Mouse (Mus musculus): ENCODE data around the gene Jade1.
A peak's percentile ranks its signal among the peaks of the same experiment; 100 is the strongest.

The Jade1 gene

DNA sequence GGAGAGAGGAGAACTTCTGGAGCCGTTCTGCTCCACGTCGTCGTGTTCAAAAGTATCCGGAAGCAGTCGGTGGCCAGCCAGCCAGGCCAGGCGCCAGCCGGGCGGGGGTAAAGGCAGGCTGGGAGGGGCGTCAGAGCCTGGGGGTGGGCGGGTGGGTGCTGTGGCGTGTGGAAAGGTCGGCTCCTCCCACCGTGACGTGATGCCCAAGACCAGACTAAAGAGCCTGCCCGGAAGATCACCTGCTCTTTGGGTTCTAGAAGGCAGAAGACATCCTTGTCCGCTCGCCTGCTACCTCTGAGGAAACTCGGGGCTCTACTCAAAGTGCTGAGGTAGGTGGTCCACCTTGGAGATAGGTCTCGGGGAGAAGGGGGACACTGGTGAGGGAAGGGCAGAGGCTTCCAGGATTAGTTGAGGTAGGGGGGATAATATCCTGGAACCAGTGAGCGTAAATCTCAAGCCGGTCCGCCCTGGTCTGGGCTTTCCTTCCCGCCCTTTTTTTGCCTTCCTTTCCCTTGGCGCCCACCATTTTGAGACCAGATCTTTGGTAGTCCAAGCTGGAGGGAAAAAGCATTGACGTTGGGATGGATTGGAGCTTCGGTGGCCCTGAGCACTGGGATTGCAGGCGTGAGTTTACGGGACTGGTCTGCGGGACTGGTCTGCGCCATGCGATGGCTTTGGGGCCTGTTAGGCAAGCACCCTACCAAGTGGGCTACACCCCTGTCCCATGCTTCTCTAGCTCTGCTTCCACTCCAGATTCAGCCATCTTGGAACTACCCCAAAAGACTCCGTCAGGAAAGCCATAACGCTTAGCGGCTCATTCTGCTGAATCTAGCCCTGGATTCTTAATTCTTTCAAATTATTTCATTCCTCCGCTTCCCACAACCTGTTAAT, at the start of gene Jade1:
Gene Jade1, plus strand, starts transcription at position 241 of the 891 bp plus-strand sequence.
- no peak for DNase-seq

GRCm38 (mm10) chr3:41509441-41509840, 46.1 kb upstream of the Jade1 start:
- DNase-seq = peak; percentile 33

DNA sequence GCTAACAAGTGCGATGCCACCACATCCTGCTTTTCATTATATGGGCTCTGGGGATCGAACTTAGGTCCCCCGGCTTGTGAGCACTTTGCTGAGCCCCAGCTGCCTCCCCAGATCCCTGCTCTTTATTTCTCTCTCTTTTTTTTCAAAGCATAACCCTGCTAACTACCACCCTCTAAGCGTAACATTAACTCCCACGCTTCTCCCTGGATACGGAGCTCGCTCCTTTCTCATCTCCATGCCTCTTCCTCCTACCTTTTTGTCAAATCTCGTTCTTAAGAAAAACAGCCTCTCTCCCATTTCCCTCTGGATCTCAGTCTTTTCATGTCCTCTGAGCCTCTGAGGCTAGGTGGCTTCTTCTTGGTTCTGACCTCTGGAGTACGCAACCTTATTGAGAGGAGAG, 45.3 kb upstream of the Jade1 start:
- DNase-seq = no peak

DNA sequence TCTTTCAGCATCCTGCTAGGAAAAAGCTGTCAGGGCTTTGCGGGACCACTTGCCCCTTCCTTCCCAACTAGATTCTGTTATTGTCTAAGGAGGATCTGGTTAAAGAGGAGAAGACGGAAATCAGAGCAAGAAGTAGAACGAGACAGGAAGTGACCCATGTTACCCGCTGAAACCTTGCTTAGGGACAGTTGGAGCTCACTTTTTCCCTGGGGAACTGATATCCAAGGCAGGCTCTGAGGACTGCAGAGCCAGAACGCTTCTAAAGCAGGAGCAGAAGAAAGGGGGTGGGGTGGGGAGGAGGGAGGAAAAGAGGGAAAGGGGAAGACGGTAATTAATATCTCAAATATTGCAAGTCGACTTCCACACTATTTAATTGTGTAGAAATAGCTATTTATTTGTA, 44.8 kb upstream of the Jade1 start:
- no peak for DNase-seq

GRCm38 (mm10) chr3:41514003-41514402, 41.5 kb upstream of the Jade1 start:
- DNase-seq = no peak

- no peak for DNase-seq
Measured at GRCm38 (mm10) chr3:41514683-41515305, 40.7 kb upstream of the Jade1 start.

DNA sequence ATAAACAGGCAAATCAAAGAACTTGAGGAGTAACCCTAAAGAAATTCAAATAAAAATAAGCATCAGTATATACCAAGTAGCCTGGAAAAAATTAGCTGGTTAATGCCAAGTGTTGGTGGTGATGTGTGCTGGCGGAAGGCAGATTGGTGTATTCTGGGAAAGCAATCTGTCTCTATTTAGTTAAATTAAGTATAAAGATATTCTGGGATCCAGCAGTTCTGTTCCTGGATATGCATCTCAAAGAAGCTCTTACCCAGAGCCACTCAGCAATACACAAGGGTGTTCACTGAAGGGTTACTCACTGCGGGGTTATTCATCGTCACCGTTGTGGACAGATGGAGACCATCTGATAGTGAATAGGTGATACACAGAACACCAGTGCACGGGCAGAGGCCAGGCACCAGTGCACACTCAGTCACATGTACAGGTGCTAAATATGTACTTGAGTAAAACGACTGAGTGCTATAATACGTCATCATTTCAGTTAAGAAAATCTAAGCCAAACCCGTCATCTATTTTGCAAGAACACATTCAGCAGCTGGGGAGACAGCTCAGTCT, 38.5 kb upstream of the Jade1 start:
- DNase-seq = no peak

DNA sequence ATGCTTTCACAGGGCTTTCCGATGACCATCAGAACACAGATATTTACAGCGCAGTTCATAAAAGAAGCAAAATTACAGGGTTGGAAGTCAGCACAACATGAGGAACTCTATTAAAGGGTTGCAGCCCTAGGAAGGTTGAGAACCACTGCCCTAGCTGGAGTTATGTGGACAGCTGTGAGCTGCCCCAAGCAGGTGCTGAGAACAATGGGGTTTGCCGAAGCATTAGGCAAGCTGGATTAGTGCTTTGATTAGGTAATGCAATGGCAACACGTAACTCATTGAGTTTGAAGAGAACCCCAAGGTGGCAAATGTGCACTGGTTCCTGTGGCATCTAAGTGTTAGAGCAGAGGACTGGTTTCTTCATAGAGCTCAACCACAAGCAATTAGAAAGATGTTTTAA, 34.6 kb upstream of the Jade1 start:
- no peak for DNase-seq

- no peak for DNase-seq
Measured at GRCm38 (mm10) chr3:41521733-41522132, 33.8 kb upstream of the Jade1 start.

DNA sequence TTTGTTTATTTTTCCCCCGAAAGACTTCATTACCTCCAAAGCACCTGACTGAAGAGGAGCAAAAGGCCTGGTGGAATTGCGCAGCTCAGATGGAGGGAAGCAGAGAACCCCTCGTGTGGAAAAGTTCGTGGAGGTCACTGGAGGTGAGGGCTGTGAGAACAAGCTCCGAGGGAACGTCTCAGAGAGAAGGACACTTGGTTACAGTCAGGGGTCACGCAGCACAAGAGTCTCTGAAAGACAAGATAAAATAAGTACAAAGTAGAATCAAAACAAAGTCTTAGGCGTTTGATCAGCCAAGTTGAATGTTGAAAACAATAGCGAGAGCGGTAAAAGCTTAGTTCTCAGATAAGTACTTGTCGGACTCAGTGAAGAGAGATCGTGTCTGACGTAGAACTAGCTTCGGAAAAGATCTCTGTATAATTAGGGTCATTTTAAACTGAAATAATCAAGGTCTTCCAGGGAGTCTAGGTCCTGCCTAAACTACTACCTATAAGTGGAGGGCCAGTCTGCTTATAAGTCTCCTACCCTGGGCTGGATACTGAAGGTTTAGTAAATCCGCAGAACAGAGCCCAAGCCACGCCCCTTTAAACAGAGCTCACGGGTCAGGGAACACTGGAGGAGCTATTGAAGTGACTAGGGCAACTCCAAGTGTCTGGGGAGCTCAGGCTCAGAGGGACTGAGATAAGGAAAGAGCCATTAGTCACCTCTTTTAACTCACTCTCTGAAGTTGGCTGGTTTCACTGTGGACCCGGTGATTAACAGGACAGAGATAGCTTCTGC, 33.1 kb upstream of the Jade1 start:
- peak; percentile 50 for DNase-seq

GRCm38 (mm10) chr3:41523006-41523375, 32.5 kb upstream of the Jade1 start:
- no peak for DNase-seq

DNA sequence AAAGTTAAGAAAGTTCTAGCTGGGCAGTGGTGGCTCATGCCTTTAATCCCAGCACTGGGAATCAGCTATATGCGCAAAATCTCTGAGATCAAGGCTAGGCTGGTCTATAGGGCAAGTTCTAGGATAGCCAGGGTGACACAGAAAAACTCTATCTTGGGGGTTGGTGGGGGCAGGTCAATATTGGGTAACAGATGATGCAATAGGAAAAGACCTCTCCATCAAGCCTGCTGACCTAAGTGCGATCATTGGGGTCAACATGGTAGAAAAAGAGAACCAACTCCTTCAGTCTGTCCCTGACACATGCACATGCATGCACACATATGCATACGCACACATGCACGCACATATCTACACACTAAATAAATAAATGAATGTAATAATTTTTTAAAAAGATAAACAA, 32.1 kb upstream of the Jade1 start:
- no peak for DNase-seq

GRCm38 (mm10) chr3:41528291-41528969, 27.1 kb upstream of the Jade1 start:
- no peak for DNase-seq

DNA sequence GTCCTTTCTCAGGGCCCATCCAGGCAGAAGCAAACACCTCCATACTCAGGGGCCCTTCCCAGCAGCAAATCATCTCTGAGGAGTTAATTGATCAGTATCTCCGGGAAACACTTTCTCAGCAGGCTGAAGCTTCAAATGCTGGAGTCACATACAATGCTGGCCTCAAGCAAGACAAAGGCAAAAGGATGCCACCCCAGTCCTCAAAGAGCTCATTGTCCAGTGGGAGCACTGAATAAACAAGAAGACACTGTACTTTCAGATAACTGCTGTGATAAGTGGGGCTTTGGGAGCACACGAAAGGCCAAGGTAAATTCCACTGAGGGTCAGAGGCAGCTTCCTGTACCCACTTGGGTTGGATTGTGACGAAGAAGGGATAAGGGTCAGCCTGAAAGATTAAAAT, 25.4 kb upstream of the Jade1 start:
- no peak for DNase-seq

GRCm38 (mm10) chr3:41531541-41531940, 24.0 kb upstream of the Jade1 start:
- DNase-seq = peak; percentile 40

DNA sequence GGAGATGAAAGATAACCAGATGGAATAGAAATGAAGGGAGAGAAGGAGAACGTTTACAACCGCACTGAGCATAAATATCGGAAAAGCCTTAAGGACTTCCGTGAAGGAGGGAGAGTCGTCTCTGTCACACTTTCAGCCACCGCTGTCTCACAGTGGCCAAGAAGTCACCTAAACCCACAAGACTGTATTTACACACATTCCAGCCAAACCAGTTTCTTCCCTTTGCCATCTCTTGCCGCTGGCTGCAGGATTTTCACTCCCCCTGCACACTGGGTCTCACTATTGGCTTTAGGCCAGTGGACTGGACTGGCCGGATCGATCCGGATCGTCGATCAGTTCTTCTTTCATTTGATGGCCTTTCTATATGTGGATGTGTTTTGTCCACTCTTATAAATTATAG, 23.4 kb upstream of the Jade1 start:
- DNase-seq = no peak

DNA sequence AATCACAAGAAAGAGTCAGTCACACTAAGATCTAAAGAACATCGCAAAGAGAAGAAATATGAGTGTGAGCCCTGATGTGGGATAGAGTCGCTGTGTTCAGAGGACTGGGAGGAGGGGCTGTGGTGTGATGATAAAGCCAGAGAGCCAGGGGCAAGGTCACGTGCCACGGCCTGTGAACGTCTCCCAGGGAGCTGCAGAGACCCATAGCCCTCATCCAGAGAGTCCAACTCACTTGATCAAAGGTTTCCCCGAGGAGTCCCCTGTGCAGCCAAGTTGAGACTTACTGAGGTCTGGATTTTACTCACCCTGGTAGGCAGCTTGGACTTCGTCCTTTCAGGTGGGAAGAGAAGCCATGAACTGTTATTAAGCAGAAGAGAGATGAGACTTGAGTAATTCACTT, 21.9 kb upstream of the Jade1 start:
- no peak for DNase-seq

DNA sequence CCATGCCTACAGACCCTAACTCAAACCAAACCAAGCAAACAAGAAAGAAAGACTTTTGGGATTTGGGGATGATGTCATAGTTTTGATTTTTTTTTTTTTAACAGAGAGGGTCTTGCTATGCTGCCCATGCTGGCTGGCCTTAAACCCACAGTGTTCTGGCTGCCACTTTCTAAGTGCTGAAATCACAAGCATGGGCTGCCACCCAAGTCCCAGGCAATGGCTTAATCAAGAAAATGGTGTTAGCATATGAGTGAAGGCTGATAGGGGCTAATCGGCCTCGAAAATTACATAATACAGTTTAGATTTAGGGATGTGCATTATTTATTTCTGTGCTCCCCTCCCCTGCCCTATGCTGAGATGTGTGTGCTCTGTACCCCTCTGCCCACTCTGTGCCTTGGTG, 17.6 kb upstream of the Jade1 start:
- no peak for DNase-seq

DNA sequence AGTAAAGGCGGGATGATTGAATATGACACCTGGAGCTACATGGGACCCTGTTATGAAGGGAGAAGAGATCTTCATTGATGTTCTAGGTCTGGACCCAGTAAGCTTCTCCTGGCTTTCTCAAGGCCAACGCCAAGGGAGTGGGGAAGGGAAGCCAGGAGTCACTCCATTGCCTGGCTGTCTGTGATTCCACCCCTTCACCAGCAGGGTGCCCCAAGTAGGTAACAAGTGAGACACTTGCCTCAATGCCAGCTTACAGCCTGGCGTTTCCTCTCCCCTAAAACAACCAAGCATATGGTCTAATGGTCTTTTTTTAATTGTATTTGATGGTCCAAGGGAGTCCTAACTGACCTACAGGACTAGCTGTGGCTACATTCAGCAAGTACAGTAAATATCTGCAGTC, 14.2 kb upstream of the Jade1 start:
- no peak for DNase-seq

- DNase-seq = peak; percentile 25
Measured at GRCm38 (mm10) chr3:41544451-41544850, 11.1 kb upstream of the Jade1 start.

- DNase-seq = no peak
Measured at GRCm38 (mm10) chr3:41547289-41547688, 8.2 kb upstream of the Jade1 start.

GRCm38 (mm10) chr3:41548238-41548637, 7.3 kb upstream of the Jade1 start:
- no peak for DNase-seq

DNA sequence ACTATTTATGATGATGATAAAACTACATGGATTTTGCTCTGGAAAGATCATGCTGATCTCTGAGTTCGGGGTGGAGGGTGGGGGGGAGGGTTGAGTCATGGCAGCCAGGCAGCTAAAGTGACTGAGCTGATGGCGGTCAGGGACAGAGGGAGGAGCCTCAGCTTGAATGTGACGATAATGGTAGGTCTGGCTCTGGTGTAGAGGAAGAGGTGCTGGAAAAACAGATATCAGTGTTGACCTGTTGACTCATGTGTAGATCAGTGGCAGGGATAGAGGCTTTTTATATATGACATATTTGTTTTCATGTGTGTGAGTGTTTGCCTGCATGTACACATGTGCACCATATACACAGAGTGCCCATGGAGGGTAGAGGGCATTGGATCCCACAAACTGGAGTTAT, 3.9 kb upstream of the Jade1 start:
- no peak for DNase-seq

Measured in lung, postnatal 10 days (tissue).